Mouse (Mus musculus) neural tube, embryonic 12.5 days (tissue): ENCODE results near the gene Lama2. TPM values are rescaled to one million over a fixed set of nuclear protein-coding genes. Genes with fewer than 3 reads are reported as not detected.
"Not testable (repeated sequence)": the region's sequence is repeated elsewhere in the genome, so short reads cannot be mapped to it uniquely, and the experiment has no call there.

Source experiments
- ATAC-seq: fragments of 200-750 bp; cut with Nextera tagmentation; 2 replicates; pipeline ENCODE4 v1.8.0; 2017; ENCODE audit warnings: low read depth, mild to moderate bottlenecking, moderate TSS enrichment, moderate library complexity; ENCODE audit not compliant: low FRiP score
- H3K27ac ChIP-seq: fragments of 300-500 bp; sonication (generic); 2 replicates; pipeline ENCODE4 v1.5.1; 2016
- H3K27me3 ChIP-seq: fragments of 300-500 bp; sonication (generic); replicated peaks from 2 replicates; pipeline ENCODE4 v1.6.1; 2016; ENCODE audit warnings: mild to moderate bottlenecking
- H3K36me3 ChIP-seq: fragments of 300-500 bp; sonication (generic); 2 replicates; pipeline ENCODE4 v1.6.1; 2016; ENCODE audit warnings: mild to moderate bottlenecking
- H3K4me1 ChIP-seq: fragments of 300-500 bp; sonication (generic); 2 replicates; pipeline ENCODE4 v1.6.1; 2016
- H3K4me2 ChIP-seq: fragments of 300-500 bp; sonication (generic); replicated peaks from 2 replicates; pipeline ENCODE4 v1.6.1; 2016; ENCODE audit warnings: mild to moderate bottlenecking
- H3K4me3 ChIP-seq: fragments of 300-500 bp; sonication (generic); 2 replicates; pipeline ENCODE4 v1.5.1; 2016
- H3K9ac ChIP-seq: fragments of 300-500 bp; sonication (generic); 2 replicates; pipeline ENCODE4 v1.6.1; 2016; ENCODE audit warnings: mild to moderate bottlenecking
- H3K9me3 ChIP-seq: fragments of 300-500 bp; sonication (generic); 2 replicates; pipeline ENCODE4 v1.6.1; 2016; ENCODE audit warnings: mild to moderate bottlenecking
- WGBS: fragments of 180-500 bp; shearing (Covaris S2); methylation state at CpG from one replicate; pipeline ENCODE4 v1.1.7; 2016; 5-methylcytosine and 5-hydroxymethylcytosine counted together
- polyA plus RNA-seq: library from polyadenylated mRNA; unstranded; fragments of >200 nt; fragmentation: Nextera tagmentation; extraction: Ambion mirVana; gene quantifications from 2 replicates; pipeline ENCODE4 v1.2.1, GENCODE M21; 2016

Lama2 gene
- polyA plus RNA-seq, 1 experiment from 2014 or later: 12.3 TPM

DNA sequence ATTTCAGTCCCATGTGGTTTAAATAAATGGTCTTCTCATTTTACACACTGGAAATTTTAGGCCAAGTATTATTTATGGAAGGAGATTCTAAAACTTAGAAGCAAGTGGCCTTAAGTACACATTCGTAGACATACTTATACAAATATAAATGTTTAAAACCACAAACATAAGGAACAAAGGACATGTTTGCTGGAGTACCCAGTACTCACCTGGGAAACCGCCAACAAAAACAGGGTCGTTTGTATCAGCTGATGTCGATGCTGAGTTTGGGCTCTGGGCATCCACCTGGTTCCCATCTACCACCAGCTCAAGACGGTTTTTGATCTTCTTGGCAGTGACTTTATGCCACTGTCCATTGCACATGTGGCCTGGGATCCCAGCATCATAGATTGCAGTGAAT is 635.5 kb downstream of the Lama2 start:
- ATAC-seq, H3K4me1 ChIP-seq, H3K4me3 ChIP-seq, H3K36me3 ChIP-seq, H3K9me3 ChIP-seq, H3K27ac ChIP-seq, H3K27me3 ChIP-seq, H3K9ac ChIP-seq, H3K4me2 ChIP-seq: not testable (repeated sequence)
- WGBS: 87% methylated on average over 5 of the region's 5 CpGs

DNA sequence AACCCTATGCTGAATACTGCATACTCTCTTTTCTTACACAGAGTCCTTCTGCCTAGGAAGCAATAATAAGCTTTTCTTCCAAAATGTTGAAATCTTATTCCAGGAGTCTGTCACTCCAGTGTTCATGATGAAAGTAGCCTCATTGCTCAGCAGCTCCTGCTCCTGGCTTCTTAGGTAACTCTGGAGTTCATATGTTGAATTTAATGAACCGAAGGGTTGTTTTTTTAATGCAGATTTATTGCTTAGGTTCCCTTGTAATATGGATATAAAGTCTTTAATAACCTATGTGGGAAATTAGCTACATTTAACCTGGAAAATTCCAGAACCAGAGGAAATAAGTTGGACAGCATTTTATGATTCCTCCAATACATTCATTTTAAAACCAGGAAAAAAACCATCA is 636.0 kb downstream of the Lama2 start:
- Histone ChIP-seq H3K4me3 (no peak overlapping the region), H3K27me3 (no peaks in the 10 kb centered on the region), H3K27ac (no peak overlapping the region), H3K4me2 (no peak overlapping the region), H3K9me3 (no peaks in the 10 kb centered on the region), H3K36me3 (no peaks in the 10 kb centered on the region), H3K9ac (no peak overlapping the region), H3K4me1 (no peaks in the 10 kb centered on the region)
- 92% methylated on average over 1 of the region's 1 CpGs for WGBS
- no peak for ATAC-seq

DNA sequence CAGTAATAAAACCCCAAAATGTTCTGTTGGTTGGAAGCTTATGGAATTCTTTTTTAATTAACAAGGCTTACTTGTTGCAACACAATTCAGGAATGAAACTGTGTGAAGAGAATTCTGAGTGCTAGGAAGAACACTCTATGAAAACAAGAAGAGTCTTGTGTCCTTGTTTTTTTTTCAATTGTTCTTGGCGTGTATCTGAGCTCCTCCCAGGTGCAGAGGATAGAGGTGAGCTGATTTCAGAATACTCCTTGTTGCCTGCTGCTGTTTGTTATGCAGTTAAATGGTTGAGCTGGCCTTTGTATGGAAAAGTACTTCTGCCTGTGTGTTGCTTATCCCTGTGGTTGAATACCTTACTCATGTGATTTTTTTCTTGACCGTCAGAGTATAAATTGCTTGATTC is 636.9 kb downstream of the Lama2 start:
- 87% methylated on average over 2 of the region's 2 CpGs for WGBS
- no peaks in the 10 kb centered on the region for H3K36me3 ChIP-seq
- H3K4me2 ChIP-seq: no peak overlapping the region

DNA sequence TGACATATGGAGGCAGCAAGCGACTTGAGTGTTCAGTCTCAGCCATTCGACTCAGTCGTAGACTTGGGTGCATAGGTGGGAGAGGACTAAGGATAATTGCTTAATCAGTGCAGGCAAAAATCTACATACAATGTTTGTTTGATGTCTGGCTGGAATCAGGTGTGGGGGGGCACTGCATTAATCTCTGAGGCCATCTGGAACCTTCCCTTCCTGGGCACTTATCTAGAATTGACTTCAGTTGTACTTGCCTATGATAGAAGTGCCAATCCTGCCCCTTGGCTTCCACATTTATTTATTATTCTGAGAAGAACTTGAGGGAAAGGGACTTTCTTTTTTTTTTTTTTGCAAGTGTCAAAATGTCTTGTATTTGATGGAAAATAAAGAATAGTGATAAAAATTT is 644.2 kb downstream of the Lama2 start:
- no peaks in the 10 kb centered on the region for H3K9me3 ChIP-seq
- ATAC-seq: no peak
- H3K9ac ChIP-seq: no peak overlapping the region
- H3K27ac ChIP-seq: no peak overlapping the region
- H3K36me3 ChIP-seq: no peaks in the 10 kb centered on the region
- 91% methylated on average over 3 of the region's 3 CpGs for WGBS
- H3K4me1 ChIP-seq: no peaks in the 10 kb centered on the region
- no peak overlapping the region for H3K4me2 ChIP-seq
- no peak overlapping the region for H3K4me3 ChIP-seq
- no peaks in the 10 kb centered on the region for H3K27me3 ChIP-seq

More for the DNA sequence above, 636.9 kb downstream of the Lama2 start:
- Histone ChIP-seq H3K4me3 (no peak overlapping the region), H3K9ac (no peak overlapping the region), H3K27ac (no peak overlapping the region), H3K4me1 (no peaks in the 10 kb centered on the region), H3K27me3 (no peaks in the 10 kb centered on the region), H3K9me3 (no peaks in the 10 kb centered on the region)
- no peak for ATAC-seq

DNA sequence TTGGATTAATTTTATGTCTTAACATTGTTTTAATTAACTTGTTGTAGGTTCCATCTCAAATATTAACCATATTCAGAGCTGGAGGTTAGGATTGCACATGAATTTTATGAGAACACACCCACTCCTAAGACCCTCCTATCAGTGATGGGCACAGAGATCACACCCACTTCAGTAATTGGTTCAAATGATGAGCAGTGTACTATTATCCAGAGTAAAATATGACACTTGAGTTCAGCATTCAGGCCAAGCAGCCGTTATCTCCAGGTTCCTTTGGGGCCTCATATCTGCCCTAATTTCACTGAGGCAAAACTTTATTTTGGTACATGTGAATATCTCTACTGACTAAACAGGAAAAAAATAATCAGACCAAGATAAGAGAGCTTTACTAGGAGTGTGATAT is 645.3 kb downstream of the Lama2 start:
- Histone ChIP-seq H3K27me3 (no peaks in the 10 kb centered on the region), H3K36me3 (no peaks in the 10 kb centered on the region), H3K4me3 (no peak overlapping the region), H3K4me1 (no peaks in the 10 kb centered on the region), H3K9ac (no peak overlapping the region), H3K9me3 (no peaks in the 10 kb centered on the region), H3K27ac (no peak overlapping the region), H3K4me2 (no peak overlapping the region)
- 95% methylated on average over 1 of the region's 1 CpGs for WGBS
- no peak for ATAC-seq

DNA sequence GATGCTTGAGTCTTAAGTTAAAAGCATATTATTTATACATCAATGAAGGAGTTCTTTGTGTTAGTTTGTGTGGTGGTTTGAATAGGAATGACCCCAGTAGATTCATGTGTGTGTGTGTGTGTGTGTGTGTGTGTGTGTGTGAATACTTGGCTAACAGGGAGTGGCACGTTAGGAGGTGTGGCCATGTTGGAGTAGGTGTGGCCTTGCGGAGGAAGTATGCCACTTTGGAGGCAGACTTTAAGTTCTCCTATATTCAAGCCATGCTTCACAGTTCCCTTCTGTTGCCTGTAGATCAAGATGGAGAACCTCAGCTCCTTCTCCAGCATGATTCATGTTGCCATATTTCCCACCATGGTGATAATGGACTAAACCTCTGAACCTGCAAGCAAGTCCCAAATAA is 646.0 kb downstream of the Lama2 start:
- Histone ChIP-seq H3K9me3 (no peaks in the 10 kb centered on the region), H3K27me3 (no peaks in the 10 kb centered on the region), H3K4me2 (no peak overlapping the region), H3K27ac (no peak overlapping the region), H3K36me3 (no peaks in the 10 kb centered on the region), H3K9ac (no peak overlapping the region), H3K4me1 (no peaks in the 10 kb centered on the region), H3K4me3 (no peak overlapping the region)
- ATAC-seq: no peak
- WGBS: 81% methylated on average over 2 of the region's 2 CpGs

DNA sequence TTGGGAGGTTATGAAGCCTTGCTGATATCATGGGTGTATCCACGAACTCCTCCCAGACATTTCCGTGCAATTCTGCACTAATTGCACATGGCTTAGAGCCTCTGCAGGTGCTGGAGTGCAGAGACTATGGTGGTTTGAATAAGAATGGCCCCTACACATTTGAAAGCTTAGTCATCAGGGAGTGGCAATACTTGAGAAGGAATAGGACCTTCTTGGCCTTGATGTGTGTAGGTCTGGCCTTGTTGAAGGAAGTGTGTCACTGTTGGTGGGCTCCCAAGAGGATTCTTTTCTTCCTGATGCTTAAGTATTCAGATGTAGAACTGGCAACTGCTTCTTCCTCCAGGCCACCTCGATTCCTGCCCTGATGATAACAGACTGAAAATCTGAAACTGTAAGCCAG is 661.0 kb downstream of the Lama2 start:
- H3K27me3 ChIP-seq: no peaks in the 10 kb centered on the region
- no peak overlapping the region for H3K9ac ChIP-seq
- no peak overlapping the region for H3K4me2 ChIP-seq
- no peak for ATAC-seq
- H3K9me3 ChIP-seq: no peaks in the 10 kb centered on the region
- no peak overlapping the region for H3K4me3 ChIP-seq
- no peaks in the 10 kb centered on the region for H3K36me3 ChIP-seq
- 81% methylated on average over 3 of the region's 3 CpGs for WGBS
- H3K4me1 ChIP-seq: no peaks in the 10 kb centered on the region
- no peak overlapping the region for H3K27ac ChIP-seq

DNA sequence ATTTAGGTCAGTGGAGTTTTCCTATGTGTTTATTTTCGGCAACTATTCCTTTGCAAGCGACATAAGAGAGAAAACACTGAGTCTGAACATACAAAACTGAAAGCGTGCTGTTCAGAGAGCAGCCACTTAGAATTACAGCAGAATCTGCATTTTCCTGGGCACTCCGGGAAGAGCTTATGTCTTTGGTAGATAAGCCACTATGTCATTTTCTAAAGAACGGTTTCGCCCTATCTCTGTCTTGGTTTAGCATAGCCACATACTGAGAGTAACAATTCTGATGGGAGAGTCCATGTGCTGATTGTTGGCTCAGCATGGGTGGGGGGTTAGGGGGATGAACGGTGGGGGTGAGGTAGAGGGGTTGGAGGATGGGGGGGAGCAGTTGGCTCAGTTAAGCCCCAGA is 669.1 kb downstream of the Lama2 start:
- Histone ChIP-seq H3K9ac (no peak overlapping the region), H3K36me3 (no peaks in the 10 kb centered on the region), H3K27ac (no peak overlapping the region), H3K4me3 (no peak overlapping the region), H3K4me1 (no peaks in the 10 kb centered on the region), H3K4me2 (no peak overlapping the region), H3K9me3 (no peaks in the 10 kb centered on the region), H3K27me3 (no peaks in the 10 kb centered on the region)
- no peak for ATAC-seq
- WGBS: 87% methylated on average over 7 of the region's 7 CpGs

DNA sequence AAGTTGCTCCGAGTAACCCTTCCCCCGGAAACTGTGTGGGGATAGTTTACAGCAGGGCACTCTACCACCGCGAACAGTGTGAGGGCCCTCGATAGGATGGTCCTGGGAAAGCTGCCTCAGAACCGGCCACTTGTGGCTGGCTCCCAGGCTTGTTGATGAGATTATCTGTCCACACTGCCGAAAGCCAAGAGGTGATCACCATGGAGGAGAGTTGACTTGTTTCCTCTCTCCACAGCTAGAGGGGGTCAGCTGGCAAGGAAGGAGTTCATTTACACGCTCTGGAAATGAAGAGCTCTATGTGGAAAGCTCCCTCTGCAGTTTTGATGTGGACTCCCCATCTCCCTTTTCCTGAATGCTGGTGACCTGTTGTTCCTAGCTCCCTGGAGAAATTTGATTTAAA is 669.9 kb downstream of the Lama2 start:
- Histone ChIP-seq H3K27ac (no peak overlapping the region), H3K9ac (no peak overlapping the region), H3K4me3 (no peak overlapping the region), H3K27me3 (no peaks in the 10 kb centered on the region), H3K4me1 (no peaks in the 10 kb centered on the region), H3K9me3 (no peaks in the 10 kb centered on the region), H3K36me3 (no peaks in the 10 kb centered on the region), H3K4me2 (no peak overlapping the region)
- ATAC-seq: no peak
- 80% methylated on average over 8 of the region's 8 CpGs for WGBS

DNA sequence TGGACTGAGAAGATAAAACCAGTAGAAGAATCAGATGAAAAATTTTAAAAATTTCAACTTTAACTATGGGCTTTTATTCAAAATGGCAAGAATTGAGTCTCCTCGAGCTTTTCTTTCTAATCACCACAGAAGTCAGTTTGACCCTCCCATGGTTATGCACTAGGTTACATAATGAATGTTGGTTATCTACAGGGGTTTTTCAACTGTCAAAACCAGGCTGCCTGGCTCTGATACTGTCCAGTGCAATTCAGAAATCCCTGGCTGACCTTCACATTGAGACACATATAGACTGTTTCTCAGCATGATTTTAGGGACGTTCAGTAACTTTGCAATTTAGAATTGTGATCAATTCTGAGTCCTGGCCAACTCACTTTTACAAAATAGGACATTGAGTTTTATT is 671.2 kb downstream of the Lama2 start:
- H3K27ac ChIP-seq: no peak overlapping the region
- no peak overlapping the region for H3K9ac ChIP-seq
- no peak overlapping the region for H3K4me3 ChIP-seq
- no peaks in the 10 kb centered on the region for H3K4me1 ChIP-seq
- no peak overlapping the region for H3K4me2 ChIP-seq
- ATAC-seq: no peak
- H3K36me3 ChIP-seq: no peaks in the 10 kb centered on the region
- no peaks in the 10 kb centered on the region for H3K9me3 ChIP-seq
- WGBS: 87% methylated on average over 2 of the region's 2 CpGs
- H3K27me3 ChIP-seq: no peaks in the 10 kb centered on the region

DNA sequence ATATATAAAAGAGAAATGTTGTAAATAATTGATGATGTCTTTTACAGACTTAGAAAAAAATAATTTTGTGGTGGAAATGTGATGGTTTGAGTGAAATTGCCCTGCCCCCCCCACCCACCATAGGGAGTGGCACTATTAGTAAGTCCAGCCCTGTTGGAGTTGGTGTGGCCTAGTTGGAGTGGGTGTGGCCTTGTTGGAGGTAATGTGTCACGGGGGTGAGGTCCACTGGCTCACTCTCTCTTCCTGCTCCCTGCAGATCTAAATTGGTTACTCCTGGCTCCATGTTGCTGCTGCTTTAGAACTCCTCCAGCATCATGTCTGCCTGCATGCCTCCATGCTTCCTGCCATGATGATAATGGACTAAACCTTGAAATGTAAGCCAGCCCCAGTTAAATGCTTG is 680.0 kb downstream of the Lama2 start:
- H3K27me3 ChIP-seq: no peaks in the 10 kb centered on the region
- no peak overlapping the region for H3K4me3 ChIP-seq
- no peak for ATAC-seq
- no peaks in the 10 kb centered on the region for H3K36me3 ChIP-seq
- 67% methylated on average over 1 of the region's 1 CpGs for WGBS
- no peak overlapping the region for H3K4me2 ChIP-seq
- H3K9ac ChIP-seq: no peak overlapping the region
- H3K27ac ChIP-seq: no peak overlapping the region
- H3K9me3 ChIP-seq: no peaks in the 10 kb centered on the region
- no peaks in the 10 kb centered on the region for H3K4me1 ChIP-seq

DNA sequence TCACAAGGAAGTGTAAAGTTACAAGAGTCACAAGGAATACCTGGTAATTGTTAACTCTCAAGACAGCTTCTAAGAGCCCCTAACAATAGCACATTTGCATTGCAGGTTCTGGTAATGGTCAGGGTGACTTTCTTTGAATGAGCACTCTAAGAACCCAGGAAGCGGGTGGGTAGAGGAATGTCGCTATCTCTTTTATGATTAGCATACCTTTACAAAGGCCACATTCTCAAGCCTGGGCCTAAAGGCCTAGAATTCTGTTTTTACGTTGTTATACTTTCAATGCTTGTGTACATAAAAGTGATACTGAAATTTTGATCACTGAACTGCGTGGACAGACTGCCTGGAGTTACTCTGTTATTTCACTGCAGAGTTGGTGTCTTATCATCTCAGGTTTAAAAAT is 681.1 kb downstream of the Lama2 start:
- not testable (repeated sequence) for H3K9ac ChIP-seq, H3K27me3 ChIP-seq, H3K4me3 ChIP-seq, H3K36me3 ChIP-seq, H3K27ac ChIP-seq, H3K4me2 ChIP-seq, H3K9me3 ChIP-seq, H3K4me1 ChIP-seq, ATAC-seq
- 88% methylated on average over 4 of the region's 4 CpGs for WGBS

DNA sequence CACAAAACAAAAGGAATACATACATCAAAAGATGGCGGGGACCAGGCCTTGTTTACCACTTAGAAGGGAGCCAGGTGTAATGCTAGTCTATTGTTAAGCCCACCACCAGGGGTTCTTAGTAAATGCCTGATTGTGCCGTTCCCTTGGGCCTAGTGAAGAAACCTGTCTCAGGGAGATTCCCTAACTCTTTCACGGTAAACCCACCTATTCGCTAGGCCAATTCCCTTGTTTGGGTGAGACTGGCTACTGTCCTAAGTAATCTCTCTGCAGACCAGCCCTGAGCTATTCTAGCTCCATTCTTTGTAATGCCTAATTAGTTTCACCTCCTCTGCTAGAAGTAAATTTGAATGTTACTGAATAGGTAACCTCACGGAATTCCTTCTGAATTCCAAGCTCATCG is 683.5 kb downstream of the Lama2 start:
- H3K9ac ChIP-seq, H3K4me2 ChIP-seq, H3K4me1 ChIP-seq, H3K9me3 ChIP-seq, ATAC-seq, H3K27me3 ChIP-seq, H3K4me3 ChIP-seq, H3K27ac ChIP-seq, H3K36me3 ChIP-seq: not testable (repeated sequence)
- WGBS: 91% methylated on average over 6 of the region's 6 CpGs
